Mouse (Mus musculus): Measurements from ENCODE around the gene Dapk2. TPM values are rescaled to one million over a fixed set of nuclear protein-coding genes. Genes with fewer than 3 reads are reported as not detected.

Dapk2 gene
- polyA plus RNA-seq, 1 experiment from 2014 or later = 23.4 TPM

DNA sequence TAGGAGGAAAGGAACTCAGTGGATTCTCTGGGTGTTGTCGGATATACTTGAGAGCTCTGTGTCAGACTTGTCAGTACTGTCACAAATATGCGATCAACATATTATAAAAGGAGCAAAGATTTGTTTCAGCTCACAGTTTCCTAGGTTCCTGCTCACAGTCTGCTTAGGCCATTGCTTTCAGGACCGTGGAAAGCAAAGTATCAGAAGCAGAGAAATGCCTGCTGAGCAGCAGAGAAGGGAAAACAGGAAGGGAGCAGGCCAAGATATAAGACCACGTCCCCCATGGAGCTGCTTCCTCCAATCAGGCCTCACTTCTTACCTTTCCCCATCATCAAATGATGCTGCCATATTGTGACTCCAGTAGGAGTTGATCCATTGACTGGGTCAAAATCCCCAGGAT, 140.8 kb downstream of the Dapk2 start:
- H3K4me3 ChIP-seq (ENCODE audit: low read depth, low read length) = no peak overlapping the region
- no peaks in the 10 kb centered on the region for H3K36me3 ChIP-seq (replicated peaks; ENCODE audit: insufficient read depth, low read length)
- WGBS (ENCODE audit: insufficient replicate concordance) = 81% methylated on average over 4 of the region's 4 CpGs
- no peak overlapping the region for H3K9ac ChIP-seq (replicated peaks)
- H3K4me2 ChIP-seq (ENCODE audit: low read depth, low read length) = no peak overlapping the region
- TF ChIP-seq CTCF (IDR thresholded peaks at IDR 0.05; ENCODE audit: low read depth) (no peak), EP300 (IDR thresholded peaks at IDR 0.05; ENCODE audit: low read depth) (no peak)
- ATAC-seq (no peak), DNase-seq (no peak)
- no peaks in the 10 kb centered on the region for H3K9me3 ChIP-seq (ENCODE audit: low read length)
- H3K27me3 ChIP-seq (ENCODE audit: insufficient read depth, low read length) = no peaks in the 10 kb centered on the region
- H3K4me1 ChIP-seq (ENCODE audit: insufficient read depth) = peaks cover 7% of the 10 kb centered on the region
- no peak overlapping the region for H3K27ac ChIP-seq (ENCODE audit: low read depth)

DNA sequence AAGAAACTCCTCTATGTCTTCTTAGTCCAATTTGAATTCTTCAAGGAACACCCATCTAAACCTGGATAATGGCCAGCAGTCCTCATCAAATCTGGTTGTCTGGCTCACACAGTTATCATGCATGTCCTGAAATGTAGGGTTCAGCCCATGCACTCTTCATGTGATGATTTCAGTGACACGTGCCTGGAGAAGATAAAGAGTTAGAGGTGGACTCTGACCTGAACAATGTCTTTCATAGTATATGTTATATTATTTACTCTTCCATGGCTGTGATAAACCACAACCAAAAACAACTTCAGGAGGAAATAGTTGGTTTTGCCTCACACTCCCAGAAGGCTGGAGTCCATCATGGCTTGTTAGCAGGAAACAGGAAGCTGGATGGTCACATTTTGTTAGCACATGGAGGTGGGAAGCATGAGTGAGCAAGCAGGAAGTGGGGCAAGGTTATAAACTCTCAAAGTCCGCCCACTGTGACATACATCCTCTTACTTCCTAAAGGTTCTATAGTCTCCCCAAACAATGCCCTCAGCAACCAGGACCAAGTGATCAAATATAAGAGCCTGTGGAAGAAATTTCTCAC, 142.5 kb downstream of the Dapk2 start:
- Histone ChIP-seq H3K4me3 (ENCODE audit: low read depth, low read length) (no peak overlapping the region), H3K4me1 (ENCODE audit: insufficient read depth) (peaks cover 3% of the 10 kb centered on the region; the same call in 1 of the 2 replicates), H3K9me3 (ENCODE audit: low read length) (no peaks in the 10 kb centered on the region), H3K36me3 (replicated peaks; ENCODE audit: insufficient read depth, low read length) (no peaks in the 10 kb centered on the region), H3K9ac (replicated peaks) (no peak overlapping the region), H3K27me3 (ENCODE audit: insufficient read depth, low read length) (no peaks in the 10 kb centered on the region), H3K27ac (ENCODE audit: low read depth) (no peak overlapping the region), H3K4me2 (ENCODE audit: low read depth, low read length) (no peak overlapping the region)
- DNase-seq (no peak), ATAC-seq (no peak)
- WGBS (ENCODE audit: insufficient replicate concordance) = 54% methylated on average over 2 of the region's 2 CpGs
- TF ChIP-seq CTCF (IDR thresholded peaks at IDR 0.05; ENCODE audit: low read depth) (no peak), EP300 (IDR thresholded peaks at IDR 0.05; ENCODE audit: low read depth) (no peak)

DNA sequence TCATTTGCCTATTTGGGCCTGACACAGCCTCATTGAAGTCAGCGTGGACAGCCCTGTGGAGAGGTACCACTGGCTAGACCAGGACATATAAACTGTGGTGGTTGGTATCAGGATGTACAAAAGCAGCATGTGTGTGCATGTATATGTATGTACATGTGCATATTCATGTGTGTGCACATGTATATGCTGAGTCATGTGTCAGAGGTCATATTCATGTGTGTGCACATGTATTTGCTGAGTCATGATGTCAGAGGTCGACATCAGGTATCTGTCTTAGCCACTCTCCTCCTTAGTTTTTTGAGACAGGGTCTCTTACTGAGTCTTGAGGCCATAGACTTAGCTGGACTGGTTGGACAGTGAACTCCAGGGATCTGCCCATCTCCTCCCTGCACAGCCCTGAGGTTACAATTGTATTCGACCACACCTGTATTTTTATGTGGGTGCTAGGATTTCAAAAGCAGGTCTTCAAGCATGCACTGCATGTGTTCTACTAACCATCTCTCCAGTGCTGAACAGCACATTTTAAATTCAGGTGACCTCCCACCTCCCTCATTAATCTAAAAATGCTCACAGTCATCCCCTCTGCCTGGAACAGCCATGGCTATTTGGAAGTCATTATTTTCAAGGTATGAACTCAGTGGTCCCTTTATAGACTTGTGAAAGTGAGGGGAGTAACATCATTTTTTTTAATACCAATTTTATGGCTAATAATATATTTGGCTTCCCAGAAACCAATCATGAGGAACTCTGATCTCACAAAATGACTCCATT, 146.5 kb downstream of the Dapk2 start:
- 71% methylated on average over 3 of the region's 3 CpGs for WGBS (ENCODE audit: insufficient replicate concordance)

DNA sequence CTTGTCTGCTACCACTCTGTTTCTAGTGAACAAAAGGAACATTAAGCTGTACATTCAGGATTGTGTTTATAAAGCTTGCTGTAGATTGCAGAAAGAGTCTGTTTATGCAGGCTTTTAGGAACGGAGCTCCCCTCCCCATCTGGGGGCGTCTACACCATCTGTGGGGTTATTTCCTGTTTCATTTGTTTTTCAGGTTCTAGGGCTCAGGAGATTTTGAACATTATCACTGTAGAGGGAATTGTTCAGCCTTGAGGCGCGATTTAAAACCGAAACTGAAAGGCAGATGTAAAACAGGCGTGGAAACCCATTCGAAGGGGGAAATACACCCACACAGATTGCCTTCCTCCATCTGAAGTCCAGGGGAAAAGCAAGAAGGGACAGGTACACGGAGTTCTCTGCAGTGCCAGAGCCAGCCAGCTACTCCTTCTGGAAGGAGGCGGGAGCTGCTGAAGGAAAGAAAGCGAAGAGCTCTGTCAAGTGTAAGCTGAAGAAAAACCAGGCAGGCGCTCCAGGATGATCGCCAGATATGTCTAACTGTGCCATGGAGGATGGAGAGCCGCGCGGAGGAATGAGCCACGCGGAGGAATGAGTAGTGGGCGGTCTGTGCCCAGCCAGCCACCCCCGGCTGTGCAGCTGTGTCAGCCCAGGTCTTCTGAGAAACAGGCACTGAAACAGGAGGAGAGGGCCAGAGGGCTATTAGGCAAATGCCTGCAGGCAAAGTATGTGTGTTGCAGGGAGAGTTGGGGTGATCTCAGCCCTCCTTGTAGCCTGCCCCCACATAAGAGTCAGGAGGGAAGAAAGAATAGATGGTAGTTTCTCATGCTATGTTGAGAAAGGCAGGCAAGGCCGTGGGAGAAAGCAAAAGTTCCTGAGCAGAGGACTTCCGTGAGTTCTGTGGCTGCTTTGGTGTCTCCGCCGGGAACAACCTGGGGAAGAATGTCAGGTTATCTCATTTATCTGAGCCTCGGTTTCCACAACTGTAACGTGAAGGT, 147.4 kb downstream of the Dapk2 start:
- Histone ChIP-seq H3K27me3 (ENCODE audit: insufficient read depth, low read length) (no peaks in the 10 kb centered on the region), H3K27ac (ENCODE audit: low read depth) (peak overlapping the region; percentile 5; the same call in 1 of the 2 replicates), H3K4me3 (ENCODE audit: low read depth, low read length) (peak overlapping the region; percentile 52), H3K9me3 (ENCODE audit: low read length) (no peaks in the 10 kb centered on the region), H3K9ac (replicated peaks) (peak overlapping the region; percentile 54), H3K4me2 (ENCODE audit: low read depth, low read length) (peak overlapping the region; percentile 68), H3K4me1 (ENCODE audit: insufficient read depth) (peaks cover 3% of the 10 kb centered on the region; the same call in 1 of the 2 replicates), H3K36me3 (replicated peaks; ENCODE audit: insufficient read depth, low read length) (no peaks in the 10 kb centered on the region)
- peak; percentile 15 for DNase-seq
- WGBS (ENCODE audit: insufficient replicate concordance) = 35% methylated on average over 25 of the region's 25 CpGs
- ATAC-seq = no peak
- TF ChIP-seq CTCF (IDR thresholded peaks at IDR 0.05; ENCODE audit: low read depth) (no peak), EP300 (IDR thresholded peaks at IDR 0.05; ENCODE audit: low read depth) (no peak)

More for the DNA sequence above, 146.5 kb downstream of the Dapk2 start:
- Histone ChIP-seq H3K4me1 (ENCODE audit: insufficient read depth) (peaks cover 3% of the 10 kb centered on the region; the same call in 1 of the 2 replicates), H3K4me3 (ENCODE audit: low read depth, low read length) (peak overlapping the region; percentile 52), H3K9me3 (ENCODE audit: low read length) (no peaks in the 10 kb centered on the region), H3K9ac (replicated peaks) (no peak overlapping the region), H3K27me3 (ENCODE audit: insufficient read depth, low read length) (no peaks in the 10 kb centered on the region), H3K36me3 (replicated peaks; ENCODE audit: insufficient read depth, low read length) (no peaks in the 10 kb centered on the region), H3K4me2 (ENCODE audit: low read depth, low read length) (peak overlapping the region; percentile 68), H3K27ac (ENCODE audit: low read depth) (no peak overlapping the region)
- TF ChIP-seq EP300 (IDR thresholded peaks at IDR 0.05; ENCODE audit: low read depth) (no peak), CTCF (IDR thresholded peaks at IDR 0.05; ENCODE audit: low read depth) (no peak)
- ATAC-seq (0 out of 2 replicates have a peak, but pooled peaks have one; percentile 21), DNase-seq (no peak)

DNA sequence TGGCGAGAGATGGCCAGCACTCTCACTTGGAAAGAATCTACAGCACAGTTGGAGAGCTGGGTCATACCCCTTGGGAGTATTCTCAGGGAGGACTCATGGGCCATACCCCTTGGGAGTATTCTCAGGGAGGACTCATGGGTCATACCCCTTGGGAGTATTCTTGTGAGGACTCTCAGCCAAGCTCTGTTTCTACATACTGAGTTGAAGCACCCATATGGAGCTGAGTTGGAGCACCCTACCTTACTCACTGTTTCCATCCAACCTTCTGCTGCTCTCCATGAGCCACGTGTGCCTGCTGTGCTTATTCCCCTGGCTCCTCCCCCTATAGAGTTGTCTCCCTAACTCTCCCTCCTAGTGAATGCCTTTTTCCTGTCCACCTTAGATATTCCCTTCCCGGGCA, 148.4 kb downstream of the Dapk2 start:
- ATAC-seq (no peak), DNase-seq (no peak)
- 70% methylated on average over 3 of the region's 3 CpGs for WGBS (ENCODE audit: insufficient replicate concordance)

More for the DNA sequence above, 148.4 kb downstream of the Dapk2 start:
- Histone ChIP-seq H3K9ac (replicated peaks) (no peak overlapping the region), H3K27ac (ENCODE audit: low read depth) (no peak overlapping the region), H3K27me3 (ENCODE audit: insufficient read depth, low read length) (no peaks in the 10 kb centered on the region), H3K4me2 (ENCODE audit: low read depth, low read length) (no peak overlapping the region), H3K9me3 (ENCODE audit: low read length) (no peaks in the 10 kb centered on the region), H3K4me3 (ENCODE audit: low read depth, low read length) (no peak overlapping the region), H3K36me3 (replicated peaks; ENCODE audit: insufficient read depth, low read length) (no peaks in the 10 kb centered on the region), H3K4me1 (ENCODE audit: insufficient read depth) (peaks cover 3% of the 10 kb centered on the region; the same call in 1 of the 2 replicates)
- TF ChIP-seq CTCF (IDR thresholded peaks at IDR 0.05; ENCODE audit: low read depth) (no peak), EP300 (IDR thresholded peaks at IDR 0.05; ENCODE audit: low read depth) (no peak)
